Mouse (Mus musculus) liver, adult 2 months (tissue): ENCODE measurements at regions not wholly inside any gene's neighbourhood (a gene's known extent, or its start where the extent isn't known, plus 50 kb on each side); places are given as distances from the start of the nearest gene placed in this dataset.

Source experiments
- CTCF ChIP-seq: fragments of 200-500 bp; IDR thresholded peaks from 2 replicates; pipeline ENCODE4 v1.5.1; 2011; ENCODE audit warnings: low read depth, low read length, control low read depth
- POLR2A ChIP-seq: fragments of 200-500 bp; IDR thresholded peaks from 2 replicates; pipeline ENCODE4 v1.6.1; 2011; ENCODE audit warnings: low read length, control low read depth; ENCODE audit not compliant: insufficient read depth; ENCODE audit errors: extremely low read depth

DNA sequence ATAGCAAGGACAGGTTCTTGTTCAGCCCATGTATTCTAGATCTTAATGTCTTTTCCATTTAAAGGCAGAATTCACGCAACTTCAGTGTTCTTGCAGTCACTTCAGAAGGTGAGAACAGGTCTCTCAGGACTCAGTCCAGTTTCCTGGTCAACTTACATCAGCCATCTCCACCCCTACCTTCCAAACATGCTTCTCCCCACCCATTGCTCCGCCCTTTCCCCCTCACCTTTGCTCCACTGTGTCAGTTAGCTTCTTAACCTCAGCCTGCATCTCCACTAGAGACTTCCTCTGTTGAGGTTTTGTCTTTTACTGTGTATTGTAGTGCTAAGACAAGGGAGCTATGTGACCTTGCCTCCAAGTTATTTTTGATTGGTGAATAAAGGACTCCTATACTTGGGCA, 127.0 kb upstream of the Dyrk2 start:
- no peak for TF ChIP-seq POLR2A
- no peak for TF ChIP-seq CTCF
